Mouse (Mus musculus): ENCODE data around the gene Rsph9. TPM values are rescaled to one million over a fixed set of nuclear protein-coding genes. Genes with fewer than 3 reads are reported as not detected.

The Rsph9 gene
- total and polyA plus RNA-seq, 3 experiments, result 1.0 to 2.4 (median 1.4) TPM

GRCm38 (mm10) chr17:46122791-46123190 is 21.2 kb downstream of the Rsph9 start:
- intact Hi-C loops (cut with DNase I), result loop anchor here (5.0 kb wide), 1 partner anchor 310 kb away; no protein-coding TSS in a partner anchor
- Histone ChIP-seq H3K9ac (ENCODE audit: low read depth, low read length) (no peak overlapping the region), H3K27me3 (ENCODE audit: control insufficient read depth, insufficient read depth, low read length) (no peaks in the 10 kb centered on the region), H3K36me3 (ENCODE audit: control insufficient read depth, insufficient read depth, low read length) (no peaks in the 10 kb centered on the region; the same call in 1 of the 2 replicates), H3K4me3 (no peak overlapping the region), H3K79me2 (replicated peaks; ENCODE audit: control insufficient read depth, insufficient read depth, low read length) (no peaks in the 10 kb centered on the region), H3K4me1 (ENCODE audit: control insufficient read depth, insufficient read depth, low read length) (peaks cover 5% of the 10 kb centered on the region), H3K27ac (peak overlapping the region; percentile 89)
- peak in 1 of 2 experiments; percentile 21 for DNase-seq
- TF ChIP-seq POLR2A (IDR thresholded peaks at IDR 0.05; ENCODE audit: insufficient read depth, low read depth, low read length), result no peak
- no peak for TF ChIP-seq CTCF (IDR thresholded peaks at IDR 0.05)
- TF ChIP-seq EP300 (IDR thresholded peaks at IDR 0.05; ENCODE audit: insufficient read depth, low read depth, low read length), result no peak
- WGBS, result 88% methylated on average over 4 of the region's 4 CpGs

- Histone ChIP-seq H3K4me1 (ENCODE audit: control insufficient read depth, insufficient read depth, low read length) (peaks cover 7% of the 10 kb centered on the region), H3K79me2 (replicated peaks; ENCODE audit: control insufficient read depth, insufficient read depth, low read length) (no peaks in the 10 kb centered on the region), H3K9ac (ENCODE audit: low read depth, low read length) (no peak overlapping the region), H3K36me3 (ENCODE audit: control insufficient read depth, insufficient read depth, low read length) (no peaks in the 10 kb centered on the region; the same call in 1 of the 2 replicates), H3K27me3 (ENCODE audit: control insufficient read depth, insufficient read depth, low read length) (no peaks in the 10 kb centered on the region), H3K4me3 (no peak overlapping the region), H3K27ac (peak overlapping the region; percentile 47)
- 63% methylated on average over 10 of the region's 10 CpGs for WGBS
- intact Hi-C loops (cut with DNase I), result loop anchor here (5.0 kb wide), 1 partner anchor 307 kb away; no protein-coding TSS in a partner anchor
- TF ChIP-seq POLR2A (IDR thresholded peaks at IDR 0.05; ENCODE audit: insufficient read depth, low read depth, low read length) (no peak), EP300 (IDR thresholded peaks at IDR 0.05; ENCODE audit: insufficient read depth, low read depth, low read length) (no peak), CTCF (IDR thresholded peaks at IDR 0.05) (no peak)
- DNase-seq, result no peak
Measured at GRCm38 (mm10) chr17:46119641-46120040, 24.4 kb downstream of the Rsph9 start.

- Histone ChIP-seq H3K36me3 (ENCODE audit: control insufficient read depth, insufficient read depth, low read length) (no peaks in the 10 kb centered on the region; the same call in 1 of the 2 replicates), H3K4me1 (ENCODE audit: control insufficient read depth, insufficient read depth, low read length) (peaks cover 5% of the 10 kb centered on the region), H3K4me3 (no peak overlapping the region), H3K9ac (ENCODE audit: low read depth, low read length) (no peak overlapping the region), H3K27ac (peak overlapping the region; percentile 36), H3K79me2 (replicated peaks; ENCODE audit: control insufficient read depth, insufficient read depth, low read length) (no peaks in the 10 kb centered on the region), H3K27me3 (ENCODE audit: control insufficient read depth, insufficient read depth, low read length) (no peaks in the 10 kb centered on the region)
- 61% methylated on average over 4 of the region's 4 CpGs for WGBS
- no peak for TF ChIP-seq EP300 (IDR thresholded peaks at IDR 0.05; ENCODE audit: insufficient read depth, low read depth, low read length)
- TF ChIP-seq CTCF (IDR thresholded peaks at IDR 0.05), result no peak
- no peak for TF ChIP-seq POLR2A (IDR thresholded peaks at IDR 0.05; ENCODE audit: insufficient read depth, low read depth, low read length)
- intact Hi-C loops (cut with DNase I), result no loop called here
- DNase-seq, result no peak
Measured at GRCm38 (mm10) chr17:46118423-46118850, 25.6 kb downstream of the Rsph9 start.

- Histone ChIP-seq H3K4me3 (no peak overlapping the region), H3K27me3 (ENCODE audit: control insufficient read depth, insufficient read depth, low read length) (no peaks in the 10 kb centered on the region), H3K36me3 (ENCODE audit: control insufficient read depth, insufficient read depth, low read length) (no peaks in the 10 kb centered on the region; the same call in 1 of the 2 replicates), H3K27ac (peak overlapping the region; percentile 36), H3K79me2 (replicated peaks; ENCODE audit: control insufficient read depth, insufficient read depth, low read length) (no peaks in the 10 kb centered on the region), H3K9ac (ENCODE audit: low read depth, low read length) (0 out of 2 replicates have a peak overlapping the region, but pooled peaks have one; percentile 15), H3K4me1 (ENCODE audit: control insufficient read depth, insufficient read depth, low read length) (peaks cover 5% of the 10 kb centered on the region)
- TF ChIP-seq EP300 (IDR thresholded peaks at IDR 0.05; ENCODE audit: insufficient read depth, low read depth, low read length) (no peak), CTCF (IDR thresholded peaks at IDR 0.05) (no peak), POLR2A (IDR thresholded peaks at IDR 0.05; ENCODE audit: insufficient read depth, low read depth, low read length) (no peak)
- intact Hi-C loops (cut with DNase I), result no loop called here
- peak; percentile 33 to 55 for DNase-seq
- WGBS, result 61% methylated on average over 13 of the region's 13 CpGs
Measured at GRCm38 (mm10) chr17:46117623-46118422, 26.2 kb downstream of the Rsph9 start.

- Histone ChIP-seq H3K36me3 (ENCODE audit: control insufficient read depth, insufficient read depth, low read length) (no peaks in the 10 kb centered on the region; the same call in 1 of the 2 replicates), H3K27ac (peak overlapping the region; percentile 2; the same call in 1 of the 2 replicates), H3K9ac (ENCODE audit: low read depth, low read length) (no peak overlapping the region), H3K79me2 (replicated peaks; ENCODE audit: control insufficient read depth, insufficient read depth, low read length) (no peaks in the 10 kb centered on the region), H3K4me1 (ENCODE audit: control insufficient read depth, insufficient read depth, low read length) (peaks cover 5% of the 10 kb centered on the region), H3K27me3 (ENCODE audit: control insufficient read depth, insufficient read depth, low read length) (no peaks in the 10 kb centered on the region), H3K4me3 (no peak overlapping the region)
- intact Hi-C loops (cut with DNase I), result no loop called here
- TF ChIP-seq EP300 (IDR thresholded peaks at IDR 0.05; ENCODE audit: insufficient read depth, low read depth, low read length) (no peak), POLR2A (IDR thresholded peaks at IDR 0.05; ENCODE audit: insufficient read depth, low read depth, low read length) (no peak), CTCF (IDR thresholded peaks at IDR 0.05) (no peak)
- WGBS, result 77% methylated on average over 3 of the region's 3 CpGs
- peak in 1 of 2 experiments; percentile 15 for DNase-seq
Measured at GRCm38 (mm10) chr17:46116881-46117280, 27.1 kb downstream of the Rsph9 start.

- 84% methylated on average over 11 of the region's 11 CpGs for WGBS
- peaks cover 3% of the 10 kb centered on the region; the same call in 1 of the 2 replicates for H3K36me3 ChIP-seq (ENCODE audit: control insufficient read depth, insufficient read depth, low read length)
- TF ChIP-seq POLR2A (IDR thresholded peaks at IDR 0.05; ENCODE audit: insufficient read depth, low read depth, low read length) (no peak), CTCF (IDR thresholded peaks at IDR 0.05) (no peak)
- H3K27me3 ChIP-seq (ENCODE audit: control insufficient read depth, insufficient read depth, low read length), result no peaks in the 10 kb centered on the region
- peak overlapping the region; percentile 52 for H3K27ac ChIP-seq
- DNase-seq, result no peak
- H3K4me3 ChIP-seq, result no peak overlapping the region
- no peaks in the 10 kb centered on the region for H3K79me2 ChIP-seq (replicated peaks; ENCODE audit: control insufficient read depth, insufficient read depth, low read length)
- peaks cover 5% of the 10 kb centered on the region for H3K4me1 ChIP-seq (ENCODE audit: control insufficient read depth, insufficient read depth, low read length)
- intact Hi-C loops (cut with DNase I), result no loop called here
- H3K9ac ChIP-seq (ENCODE audit: low read depth, low read length), result no peak overlapping the region
Measured at GRCm38 (mm10) chr17:46116138-46116537, 27.9 kb downstream of the Rsph9 start.

Measured in heart, adult 2 months (tissue).